Mouse (Mus musculus) heart, adult 2 months (tissue): Measurements from ENCODE around the gene H2-DMa.

ENCODE experiments used
- CTCF ChIP-seq: fragments of 200-600 bp; IDR thresholded peaks from 2 replicates; pipeline ENCODE4 v1.8.1; 2022; ENCODE audit warnings: antibody characterized with exemption, mild to moderate bottlenecking, moderate library complexity
- EP300 ChIP-seq: fragments of 200-500 bp; IDR thresholded peaks from 2 replicates; pipeline ENCODE4 v1.6.1; 2011; ENCODE audit warnings: low read depth, low read length, control low read depth; ENCODE audit not compliant: insufficient read depth
- POLR2A ChIP-seq: fragments of 200-500 bp; IDR thresholded peaks from 2 replicates; pipeline ENCODE4 v1.6.1; 2011; ENCODE audit warnings: mild to moderate bottlenecking, low read depth, low read length, control low read depth; ENCODE audit not compliant: insufficient read depth

DNA sequence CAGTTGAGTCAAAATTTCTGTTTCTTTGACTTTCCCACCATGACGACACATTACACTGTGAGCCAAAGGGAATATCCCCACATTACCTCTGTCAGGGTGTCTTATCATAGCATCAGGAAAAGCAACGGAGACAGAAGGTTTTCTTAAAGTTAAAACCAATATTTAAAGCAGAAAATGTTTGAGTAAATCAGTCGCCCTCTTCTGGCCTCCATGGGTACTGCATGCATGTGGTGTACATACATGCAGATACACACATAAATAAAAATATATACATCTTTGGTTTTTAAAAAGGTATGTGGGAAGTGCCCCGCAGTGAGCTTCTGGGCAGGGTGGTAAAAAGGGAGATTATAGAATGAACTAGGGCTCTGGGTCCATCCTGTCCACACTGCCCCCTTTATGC, 57.8 kb downstream of the H2-DMa start:
- TF ChIP-seq CTCF (peak; percentile 54), POLR2A (no peak), EP300 (no peak)
